Mouse (Mus musculus) forebrain, embryonic 11.5 days (tissue): Measurements from ENCODE around the gene Uhrf2. TPM values are rescaled to one million over a fixed set of nuclear protein-coding genes. Genes with fewer than 3 reads are reported as not detected.

Source experiments
- ATAC-seq: fragments of 200-750 bp; cut with Nextera tagmentation; replicated peaks from 2 replicates; pipeline ENCODE4 v1.8.0; 2017; ENCODE audit warnings: moderate TSS enrichment; ENCODE audit not compliant: low FRiP score
- DNase-seq: peaks from one replicate; pipeline ENCODE4 v3.0.0-alpha.2; 2017; ENCODE audit warnings: low spot score
- H3K27ac ChIP-seq: fragments of 300-500 bp; sonication (generic); 2 replicates; pipeline ENCODE4 v1.5.1; 2014; ENCODE audit warnings: low read depth, low read length
- H3K27me3 ChIP-seq: fragments of 300-500 bp; sonication (generic); 2 replicates; pipeline ENCODE4 v1.6.1; 2014; ENCODE audit warnings: mild to moderate bottlenecking, low read length, mixed read lengths; ENCODE audit not compliant: control insufficient read depth, insufficient read depth
- H3K36me3 ChIP-seq: fragments of 300-500 bp; sonication (generic); 2 replicates; pipeline ENCODE4 v1.6.1; 2014; ENCODE audit warnings: mild to moderate bottlenecking, low read length, moderate library complexity, mixed read lengths; ENCODE audit not compliant: control insufficient read depth, insufficient read depth
- H3K4me1 ChIP-seq: fragments of 300-500 bp; sonication (generic); replicated peaks from 2 replicates; pipeline ENCODE4 v1.6.1; 2014; ENCODE audit warnings: low read length, mixed read lengths; ENCODE audit not compliant: control insufficient read depth, insufficient read depth
- H3K4me2 ChIP-seq: fragments of 300-500 bp; sonication (generic); 2 replicates; pipeline ENCODE4 v1.6.1; 2014; ENCODE audit warnings: low read depth, mild to moderate bottlenecking, low read length, moderate library complexity, mixed read lengths; ENCODE audit not compliant: severe bottlenecking
- H3K4me3 ChIP-seq: fragments of 300-500 bp; sonication (generic); 2 replicates; pipeline ENCODE4 v1.5.1; 2014; ENCODE audit warnings: low read depth, low read length
- H3K9ac ChIP-seq: fragments of 300-500 bp; sonication (generic); 2 replicates; pipeline ENCODE4 v1.6.1; 2014; ENCODE audit warnings: low read length
- H3K9me3 ChIP-seq: fragments of 300-500 bp; sonication (generic); 2 replicates; pipeline ENCODE4 v1.6.1; 2016; ENCODE audit warnings: low read length, mixed read lengths; ENCODE audit not compliant: control insufficient read depth
- WGBS: fragments of 180-500 bp; shearing (Covaris S2); extraction: QIAGEN DNeasy Blood & Tissue Kit; methylation state at CpG from one replicate; pipeline ENCODE4 v1.1.7; 2014; 5-methylcytosine and 5-hydroxymethylcytosine counted together
- polyA plus RNA-seq: library from polyadenylated mRNA; unstranded; fragments of >200 nt; fragmentation: Nextera tagmentation; extraction: Ambion mirVana; gene quantifications from 2 replicates; pipeline ENCODE4 v1.2.1, GENCODE M21; 2014

Gene Uhrf2
- polyA plus RNA-seq, 1 experiment from 2014 or later, result 92.3 TPM

- H3K27ac ChIP-seq, result no peak overlapping the region
- H3K9me3 ChIP-seq, result no peaks in the 10 kb centered on the region
- no peak for ATAC-seq
- H3K9ac ChIP-seq, result no peak overlapping the region
- 70% methylated on average over 3 of the region's 3 CpGs for WGBS
- no peak overlapping the region for H3K4me3 ChIP-seq
- H3K27me3 ChIP-seq, result no peaks in the 10 kb centered on the region
- H3K4me1 ChIP-seq, result peaks cover 7% of the 10 kb centered on the region; the same call in 1 of the 2 replicates
- no peaks in the 10 kb centered on the region for H3K36me3 ChIP-seq
- DNase-seq, result no peak
- no peak overlapping the region for H3K4me2 ChIP-seq
These were observed 5.0 kb downstream of the Uhrf2 start for GRCm38 (mm10) chr19:30035361-30035760.

GRCm38 (mm10) chr19:30043691-30044090, 13.4 kb downstream of the Uhrf2 start:
- Histone ChIP-seq H3K27me3 (no peaks in the 10 kb centered on the region), H3K4me1 (no peaks in the 10 kb centered on the region), H3K4me3 (no peak overlapping the region), H3K36me3 (peaks cover 13% of the 10 kb centered on the region), H3K9ac (no peak overlapping the region), H3K4me2 (no peak overlapping the region), H3K27ac (no peak overlapping the region), H3K9me3 (no peaks in the 10 kb centered on the region; the same call in 1 of the 2 replicates)
- no peak for DNase-seq
- WGBS, result 96% methylated on average over 2 of the region's 2 CpGs
- no peak for ATAC-seq

DNA sequence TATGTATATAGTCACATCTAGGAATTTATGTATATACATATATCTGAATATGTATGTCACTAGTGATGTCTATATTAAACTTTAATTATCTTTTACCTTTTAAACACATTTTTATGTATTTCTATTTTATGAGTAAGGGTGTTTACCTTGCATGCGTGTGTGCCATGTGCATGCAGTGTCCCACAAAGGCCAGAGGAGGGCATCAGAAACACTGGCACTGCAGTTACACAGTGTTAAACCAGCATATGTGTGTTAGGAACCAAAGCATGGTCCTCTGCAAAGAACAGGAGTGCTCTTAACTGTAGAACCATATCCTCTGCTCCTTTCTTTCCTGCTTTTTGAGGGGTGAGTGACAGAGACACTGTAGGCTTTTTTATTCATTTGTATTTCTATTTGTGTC, 14.3 kb downstream of the Uhrf2 start:
- DNase-seq (no peak), ATAC-seq (no peak)
- WGBS, result 93% methylated on average over 1 of the region's 1 CpGs
- H3K4me1 ChIP-seq, result no peaks in the 10 kb centered on the region
- H3K4me3 ChIP-seq, result no peak overlapping the region
- H3K4me2 ChIP-seq, result no peak overlapping the region
- H3K27me3 ChIP-seq, result no peaks in the 10 kb centered on the region
- H3K9me3 ChIP-seq, result no peaks in the 10 kb centered on the region; the same call in 1 of the 2 replicates
- peaks cover 13% of the 10 kb centered on the region for H3K36me3 ChIP-seq
- H3K27ac ChIP-seq, result no peak overlapping the region
- H3K9ac ChIP-seq, result no peak overlapping the region

DNA sequence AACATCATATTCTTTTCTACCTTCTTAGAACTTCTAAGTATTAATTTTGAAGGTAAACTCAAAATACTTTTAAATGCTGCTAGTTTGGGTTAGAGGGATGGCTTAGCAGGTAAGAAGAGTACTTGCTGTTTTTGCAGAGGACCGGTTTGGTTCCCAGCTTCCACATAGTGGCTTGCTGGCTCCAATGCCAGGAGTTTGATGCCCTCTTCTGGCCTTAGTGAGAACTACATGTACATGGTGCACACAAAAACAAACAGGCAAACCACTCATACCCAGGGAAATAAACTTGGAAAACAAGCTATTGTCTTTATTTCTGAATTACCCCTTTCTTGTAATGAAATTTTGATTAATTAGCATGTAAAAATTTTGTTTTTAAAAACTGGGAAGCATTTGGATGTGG, 15.5 kb downstream of the Uhrf2 start:
- peaks cover 13% of the 10 kb centered on the region for H3K36me3 ChIP-seq
- H3K4me1 ChIP-seq, result no peaks in the 10 kb centered on the region
- no peak overlapping the region for H3K9ac ChIP-seq
- 58% methylated on average over 1 of the region's 1 CpGs for WGBS
- ATAC-seq (no peak), DNase-seq (no peak)
- no peak overlapping the region for H3K4me2 ChIP-seq
- no peak overlapping the region for H3K27ac ChIP-seq
- no peaks in the 10 kb centered on the region; the same call in 1 of the 2 replicates for H3K9me3 ChIP-seq
- no peaks in the 10 kb centered on the region for H3K27me3 ChIP-seq
- H3K4me3 ChIP-seq, result no peak overlapping the region

- Histone ChIP-seq H3K36me3 (peaks cover 2% of the 10 kb centered on the region), H3K27me3 (no peaks in the 10 kb centered on the region), H3K4me3 (no peak overlapping the region), H3K9me3 (no peaks in the 10 kb centered on the region; the same call in 1 of the 2 replicates), H3K9ac (no peak overlapping the region), H3K4me2 (no peak overlapping the region), H3K4me1 (no peaks in the 10 kb centered on the region), H3K27ac (no peak overlapping the region)
- ATAC-seq, result no peak
- WGBS, result 95% methylated on average over 2 of the region's 2 CpGs
- no peak for DNase-seq
These were observed 20.3 kb downstream of the Uhrf2 start for GRCm38 (mm10) chr19:30050584-30050983.

GRCm38 (mm10) chr19:30051479-30051878, 21.2 kb downstream of the Uhrf2 start:
- H3K36me3 ChIP-seq, result peaks cover 1% of the 10 kb centered on the region; the same call in 1 of the 2 replicates
- DNase-seq (no peak), ATAC-seq (no peak)
- H3K4me2 ChIP-seq, result no peak overlapping the region
- no peak overlapping the region for H3K4me3 ChIP-seq
- H3K9me3 ChIP-seq, result no peaks in the 10 kb centered on the region
- H3K27ac ChIP-seq, result no peak overlapping the region
- 86% methylated on average over 3 of the region's 3 CpGs for WGBS
- no peak overlapping the region for H3K9ac ChIP-seq
- H3K4me1 ChIP-seq, result no peaks in the 10 kb centered on the region
- no peaks in the 10 kb centered on the region for H3K27me3 ChIP-seq

DNA sequence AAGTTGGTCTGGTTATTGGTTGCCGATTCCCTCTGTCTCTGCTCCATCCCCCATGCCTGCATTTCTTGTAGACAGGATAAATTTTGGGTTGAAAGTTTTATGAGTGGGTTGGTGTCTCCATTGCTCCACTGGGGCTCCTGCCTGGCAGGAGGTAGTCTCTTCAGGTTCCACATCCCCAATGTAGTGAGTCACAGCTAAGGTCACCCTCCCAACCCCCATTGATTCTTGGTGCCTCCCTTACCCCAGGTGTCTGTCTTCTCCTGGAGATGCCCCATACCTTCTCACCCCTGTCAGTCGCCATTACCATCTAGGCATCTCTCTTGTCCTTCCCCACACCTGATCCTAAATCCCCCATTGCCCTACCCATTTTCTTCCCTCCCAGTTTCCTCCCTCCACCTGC, 23.9 kb downstream of the Uhrf2 start:
- H3K27me3 ChIP-seq, result no peaks in the 10 kb centered on the region
- no peak for ATAC-seq
- no peak overlapping the region for H3K4me2 ChIP-seq
- H3K36me3 ChIP-seq, result no peaks in the 10 kb centered on the region; the same call in 1 of the 2 replicates
- H3K4me1 ChIP-seq, result no peaks in the 10 kb centered on the region
- H3K9ac ChIP-seq, result no peak overlapping the region
- H3K27ac ChIP-seq, result no peak overlapping the region
- WGBS, result 93% methylated on average over 2 of the region's 2 CpGs
- H3K9me3 ChIP-seq, result no peaks in the 10 kb centered on the region
- DNase-seq, result no peak
- H3K4me3 ChIP-seq, result no peak overlapping the region

GRCm38 (mm10) chr19:30065797-30066196, 35.5 kb downstream of the Uhrf2 start:
- WGBS, result 92% methylated on average over 4 of the region's 4 CpGs
- no peaks in the 10 kb centered on the region for H3K4me1 ChIP-seq
- no peaks in the 10 kb centered on the region for H3K36me3 ChIP-seq
- no peaks in the 10 kb centered on the region for H3K27me3 ChIP-seq
- no peak overlapping the region for H3K9ac ChIP-seq
- H3K9me3 ChIP-seq, result no peaks in the 10 kb centered on the region
- no peak overlapping the region for H3K4me3 ChIP-seq
- no peak overlapping the region for H3K27ac ChIP-seq
- no peak overlapping the region for H3K4me2 ChIP-seq
- no peak for DNase-seq
- no peak for ATAC-seq

DNA sequence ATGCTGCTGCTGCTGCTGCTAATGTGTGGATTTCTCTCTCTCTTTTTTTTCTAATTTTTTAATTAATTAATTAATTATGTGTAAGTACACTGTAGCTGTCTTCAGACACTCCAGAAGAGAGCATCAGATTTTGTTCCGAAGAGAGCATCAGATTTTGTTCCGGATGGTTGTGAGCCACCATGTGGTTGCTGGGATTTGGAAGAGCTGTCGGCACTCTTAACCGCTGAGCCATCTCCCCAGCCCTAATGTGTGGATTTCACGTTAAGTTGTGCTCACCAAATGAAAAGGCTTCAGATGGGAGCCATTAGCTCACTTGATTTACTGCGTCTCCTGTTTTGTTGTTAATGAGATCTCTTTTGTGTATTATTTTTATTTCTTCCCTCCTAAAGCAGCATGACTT, 59.9 kb downstream of the Uhrf2 start:
- ATAC-seq (no peak), DNase-seq (no peak)
- WGBS, result 89% methylated on average over 6 of the region's 6 CpGs
- Histone ChIP-seq H3K27me3 (no peaks in the 10 kb centered on the region), H3K9me3 (no peaks in the 10 kb centered on the region), H3K4me3 (no peak overlapping the region), H3K4me1 (no peaks in the 10 kb centered on the region), H3K4me2 (no peak overlapping the region), H3K9ac (no peak overlapping the region), H3K27ac (no peak overlapping the region), H3K36me3 (peaks cover 16% of the 10 kb centered on the region)
